8 mouse cellular contexts compared by ENCODE assay signal in genomic region chr8:61283169-61284081, GRCm38 (mm10). TPM values are rescaled to one million over a fixed set of nuclear protein-coding genes. Genes with fewer than 3 reads are reported as not detected.
DNase-seq lines count a peak whose midpoint lies in the region; ATAC-seq and TF ChIP-seq lines count a peak whose summit lies in the region.

No protein-coding gene starts in this region.

- H3K27ac ChIP-seq in MEL (ENCODE audit: control insufficient read depth, low read depth, low read length), result no peak overlapping the region
- H3K27ac ChIP-seq in kidney, embryonic 14.5 days (ENCODE audit: low read depth, low read length), result peak overlapping the region; percentile 30; the same call in 1 of the 2 replicates

- H3K4me2 ChIP-seq in kidney, embryonic 14.5 days (replicated peaks; ENCODE audit: low read depth, low read length), result no peak overlapping the region

- H3K9me3 ChIP-seq in MEL (replicated peaks; ENCODE audit: insufficient read depth, low read length), result no peaks in the 10 kb centered on the region
- H3K9me3 ChIP-seq in kidney, embryonic 14.5 days (ENCODE audit: control insufficient read depth, low read length), result no peaks in the 10 kb centered on the region

- 3% methylated on average over 12 of the region's 12 CpGs for WGBS in kidney, embryonic 14.5 days

- H3K36me3 ChIP-seq in MEL (ENCODE audit: control insufficient read depth in 1 of 2, insufficient read depth in 2 of 2, low read length in 2 of 2), result peaks cover 0 to 22% of the 10 kb centered on the region in 2 experiments; a peak in 2 of 4 replicates
- no peaks in the 10 kb centered on the region for H3K36me3 ChIP-seq in kidney, embryonic 14.5 days (ENCODE audit: control insufficient read depth, insufficient read depth, low read length)

- H3K27me3 ChIP-seq in MEL (ENCODE audit: control insufficient read depth in 1 of 2, insufficient read depth in 2 of 2, low read length in 2 of 2), result no peaks in the 10 kb centered on the region
- H3K27me3 ChIP-seq in kidney, embryonic 14.5 days (ENCODE audit: control insufficient read depth, insufficient read depth, low read length), result no peaks in the 10 kb centered on the region

- no peak overlapping the region for H3K9ac ChIP-seq in MEL (ENCODE audit: control insufficient read depth, low read depth, low read length, poor library complexity, severe bottlenecking)
- H3K9ac ChIP-seq in kidney, embryonic 14.5 days (ENCODE audit: low read depth, low read length), result no peak overlapping the region

- no peak for TF ChIP-seq POLR2A in MEL (IDR thresholded peaks at IDR 0.05; ENCODE audit: control insufficient read depth in 1 of 2, insufficient read depth in 1 of 2, low read depth in 1 of 2, low read length in 2 of 2, poor library complexity in 1 of 2)

- no peak for TF ChIP-seq RAD21 in MEL (IDR thresholded peaks at IDR 0.05; ENCODE audit: low read depth, low read length)

- no peaks in the 10 kb centered on the region for H3K79me2 ChIP-seq in MEL (ENCODE audit: control insufficient read depth, insufficient read depth, low read length, poor library complexity)

- peak; percentile 81 for ATAC-seq in kidney, embryonic 14.5 days (ENCODE audit: low FRiP score, low TSS enrichment)

- no peak overlapping the region for H3K4me3 ChIP-seq in MEL (ENCODE audit: control insufficient read depth in 1 of 2, insufficient read depth in 1 of 2, low read depth in 2 of 2, low read length in 2 of 2)
- no peak overlapping the region for H3K4me3 ChIP-seq in kidney, embryonic 14.5 days (ENCODE audit: low read length)

- no peak for TF ChIP-seq CTCF in MEL (IDR thresholded peaks at IDR 0.05 in 2 of 3, conservative IDR thresholded peaks at IDR 0.05 in 1 of 3; ENCODE audit: control insufficient read depth in 1 of 3, insufficient read depth in 1 of 3, low read depth in 2 of 3, low read length in 3 of 3, poor library complexity in 1 of 3, severe bottlenecking in 1 of 3)

- peak; percentile 46 for DNase-seq in adrenal gland, adult 2 months
- DNase-seq in adrenal gland, postnatal 4 days (ENCODE audit: low spot score in 2 of 2), result no peak
- DNase-seq in MEL (ENCODE audit: low read depth, low spot score), result peak; percentile 7
- peak; percentile 24 for DNase-seq in heart, adult 8-10 months (ENCODE audit: low spot score)
- peak; percentile 72 for DNase-seq in lung, postnatal 10 days
- peak; percentile 29 for DNase-seq in thymus, postnatal 25 days
- no peak for DNase-seq in left cerebral cortex, adult 11 months (ENCODE audit: low spot score)

- H3K4me1 ChIP-seq in MEL (ENCODE audit: control insufficient read depth in 1 of 2, insufficient read depth in 2 of 2, low read length in 2 of 2), result peaks cover 8 to 42% of the 10 kb centered on the region in 2 experiments
- H3K4me1 ChIP-seq in kidney, embryonic 14.5 days (ENCODE audit: control insufficient read depth, insufficient read depth, low read length), result peaks cover 67% of the 10 kb centered on the region

- TF ChIP-seq EP300 in MEL (IDR thresholded peaks at IDR 0.05; ENCODE audit: low read depth in 1 of 2, low read length in 2 of 2), result no peak

TF ChIP-seq in MEL, 35 proteins besides CTCF, POLR2A, EP300 and RAD21:
- TF ChIP-seq MAZ (IDR thresholded peaks at IDR 0.05; ENCODE audit: low read depth, low read length) (no peak), ZC3H11A (IDR thresholded peaks at IDR 0.05; ENCODE audit: low read depth, low read length) (no peak), ETS1 (IDR thresholded peaks at IDR 0.05; ENCODE audit: low read depth, low read length) (no peak), POLR2AphosphoS2 (IDR thresholded peaks at IDR 0.05; ENCODE audit: low read length) (no peak), ZKSCAN1 (IDR thresholded peaks at IDR 0.05; ENCODE audit: low read depth, low read length) (no peak), GATA1 (IDR thresholded peaks at IDR 0.05; ENCODE audit: low read depth, low read length) (no peak), NELFE (IDR thresholded peaks at IDR 0.05; ENCODE audit: low read depth, low read length) (no peak), GABPA (IDR thresholded peaks at IDR 0.05; ENCODE audit: low read depth, low read length) (no peak), JUND (IDR thresholded peaks at IDR 0.05; ENCODE audit: low read depth, low read length) (no peak), CHD2 (IDR thresholded peaks at IDR 0.05; ENCODE audit: low read length) (no peak), TCF12 (IDR thresholded peaks at IDR 0.05; ENCODE audit: low read depth, low read length) (no peak), USF2 (IDR thresholded peaks at IDR 0.05; ENCODE audit: borderline replicate concordance in 1 of 2, insufficient read depth in 1 of 2, low read depth in 1 of 2, low read length in 2 of 2) (no peak), SIN3A (IDR thresholded peaks at IDR 0.05; ENCODE audit: low read length) (no peak), RCOR1 (IDR thresholded peaks at IDR 0.05; ENCODE audit: low read depth, low read length) (no peak), TAL1 (IDR thresholded peaks at IDR 0.05; ENCODE audit: low read length) (no peak), E2F4 (IDR thresholded peaks at IDR 0.05; ENCODE audit: borderline replicate concordance, low read depth, low read length) (no peak), CHD1 (IDR thresholded peaks at IDR 0.05; ENCODE audit: low read depth, low read length) (no peak), MAX (IDR thresholded peaks at IDR 0.05; ENCODE audit: low read length) (no peak), NRF1 (IDR thresholded peaks at IDR 0.05; ENCODE audit: insufficient read depth, low read depth, low read length, poor library complexity, severe bottlenecking) (no peak), MYB (IDR thresholded peaks at IDR 0.05; ENCODE audit: low read depth, low read length) (no peak)

RNA-seq across cellular contexts. Expression of gene Sh3rf1, which starts 59.8 kb away (rescaled TPM):
- 10 to 100 TPM in 1 of 2 experiments, 1 to 10 TPM in 1; 9.9 to 11.0 TPM for total RNA-seq in adrenal gland, adult 2 months (2021)
- polyA plus RNA-seq in adrenal gland, adult 2 months (2012; rRNA removed), result 10.8 and 11.4 TPM in 2 replicates
- 10 to 100 TPM; 14.1 to 20.4 TPM for total RNA-seq in adrenal gland, postnatal 4 days (2021)
- total RNA-seq in MEL (2012; rRNA removed), result 1.5 and 1.8 TPM in 2 replicates
- polyA plus RNA-seq in MEL (2012; ENCODE audit: insufficient read depth in 1 of 2, insufficient read length in 2 of 2, low read depth in 1 of 2, low replicate concordance in 2 of 2, missing spikeins in 1 of 2), result 1 to 10 TPM in 1 of 2 experiments, not detected in 1; 5.9 TPM
- total RNA-seq in heart, adult 8-10 months (2022), result 1 to 10 TPM; 4.7 to 6.4 (median 5.5) TPM
- 19.7 and 25.9 TPM in 2 replicates for polyA plus RNA-seq in kidney, embryonic 14.5 days (2014; fragmentation: Nextera tagmentation; extraction: Ambion mirVana)

Comparison
In these comparisons a context has a peak if more than half of its experiments do, and no peak if none do; other contexts are left out.
1. DNase-seq: peak in adrenal gland, adult 2 months (single experiment), MEL (single experiment), heart, adult 8-10 months (single experiment), lung, postnatal 10 days (single experiment) and thymus, postnatal 25 days (single experiment); none in adrenal gland, postnatal 4 days (0 of 2) and left cerebral cortex, adult 11 months (single experiment).